Mouse (Mus musculus) activated CD4-positive, CD25-positive, alpha-beta regulatory T cell, adult 4 months (primary cell): Measurements from ENCODE around the gene Nelfcd. TPM values are rescaled to one million over a fixed set of nuclear protein-coding genes. Genes with fewer than 3 reads are reported as not detected.

Experiments
- ATAC-seq: one replicate; pipeline ENCODE4 v1.8.0; 2017
- polyA plus RNA-seq, 2 experiments: library from polyadenylated mRNA; unstranded; fragments of 100-300 nt; shearing (Covaris generic); gene quantifications; one replicate each; pipeline ENCODE4 v1.2.1; 2017

The Nelfcd gene
- polyA plus RNA-seq, 2 experiments from 2014 or later = 43.5 to 65.3 TPM

- ATAC-seq = no peak
These were observed 22.0 kb downstream of the Nelfcd start for GRCm38 (mm10) chr2:174437697-174437982.

- no peak for ATAC-seq
These were observed 22.6 kb downstream of the Nelfcd start for GRCm38 (mm10) chr2:174438181-174438580.

GRCm38 (mm10) chr2:174438737-174439449, 23.3 kb downstream of the Nelfcd start, which contains the start of gene Ctsz:
TSS of gene Ctsz (minus strand) at chr2:174439039.
- peak; percentile 71 for ATAC-seq

GRCm38 (mm10) chr2:174439450-174439838, 23.8 kb downstream of the Nelfcd start:
- no peak for ATAC-seq

- no peak for ATAC-seq
These were observed 24.4 kb downstream of the Nelfcd start for GRCm38 (mm10) chr2:174439961-174440360.

GRCm38 (mm10) chr2:174441898-174442297, 26.3 kb downstream of the Nelfcd start:
- no peak for ATAC-seq

- ATAC-seq = peak; percentile 20
These were observed 26.9 kb downstream of the Nelfcd start for GRCm38 (mm10) chr2:174442460-174442859.

- ATAC-seq = no peak
These were observed 27.4 kb downstream of the Nelfcd start for GRCm38 (mm10) chr2:174443046-174443445.

GRCm38 (mm10) chr2:174444359-174444758, 28.8 kb downstream of the Nelfcd start:
- ATAC-seq = no peak

- ATAC-seq = no peak
These were observed 29.4 kb downstream of the Nelfcd start for GRCm38 (mm10) chr2:174445018-174445417.

GRCm38 (mm10) chr2:174446492-174446891, 30.9 kb downstream of the Nelfcd start:
- no peak for ATAC-seq

GRCm38 (mm10) chr2:174446905-174447304, 31.3 kb downstream of the Nelfcd start:
- ATAC-seq = no peak

- ATAC-seq = no peak
These were observed 32.8 kb downstream of the Nelfcd start for GRCm38 (mm10) chr2:174448405-174448804.

- ATAC-seq = no peak
These were observed 34.7 kb downstream of the Nelfcd start, which contains the start of gene Tubb1 for GRCm38 (mm10) chr2:174450353-174450752. TSS of gene Tubb1 (plus strand) at chr2:174450695.

- ATAC-seq = no peak
These were observed 38.1 kb downstream of the Nelfcd start for GRCm38 (mm10) chr2:174453681-174454080.

GRCm38 (mm10) chr2:174459365-174459764, 43.8 kb downstream of the Nelfcd start:
- ATAC-seq = no peak

- ATAC-seq = peak; percentile 45
These were observed 47.8 kb downstream of the Nelfcd start for GRCm38 (mm10) chr2:174463370-174463769.

- ATAC-seq = peak; percentile 91
These were observed 48.4 kb downstream of the Nelfcd start, which contains the start of gene Atp5e for GRCm38 (mm10) chr2:174463789-174464523. TSS of gene Atp5e (minus strand) at chr2:174464105.

- no peak for ATAC-seq
These were observed 54.7 kb downstream of the Nelfcd start for GRCm38 (mm10) chr2:174470333-174470732.

- no peak for ATAC-seq
These were observed 55.3 kb downstream of the Nelfcd start for GRCm38 (mm10) chr2:174470786-174471405.

- ATAC-seq = peak; percentile 35
These were observed 56.8 kb downstream of the Nelfcd start for GRCm38 (mm10) chr2:174472407-174472806.

GRCm38 (mm10) chr2:174472818-174473549, 57.4 kb downstream of the Nelfcd start, which contains the start of gene Prelid3b:
TSS of gene Prelid3b (minus strand) at chr2:174473081.
- peak; percentile 95 for ATAC-seq

GRCm38 (mm10) chr2:174473550-174473927, 57.9 kb downstream of the Nelfcd start:
- no peak for ATAC-seq
